Mouse (Mus musculus) limb, embryonic 11.5 days (tissue): Measurements from ENCODE around the gene Ntn1. TPM values are rescaled to one million over a fixed set of nuclear protein-coding genes. Genes with fewer than 3 reads are reported as not detected.

Source experiments
- ATAC-seq: fragments of 200-750 bp; cut with Nextera tagmentation; 2 replicates; pipeline ENCODE4 v1.8.0; 2017; ENCODE audit warnings: low read depth; ENCODE audit not compliant: insufficient number of reproducible peaks, low FRiP score, low TSS enrichment
- DNase-seq: peaks from one replicate; pipeline ENCODE4 v3.0.0-alpha.2; 2015; ENCODE audit warnings: low spot score
- H3K27ac ChIP-seq: fragments of 300-500 bp; sonication (generic); replicated peaks from 2 replicates; pipeline ENCODE4 v1.5.1; 2014; ENCODE audit warnings: low read depth, mild to moderate bottlenecking, low read length
- H3K27me3 ChIP-seq: fragments of 300-500 bp; sonication (generic); 2 replicates; pipeline ENCODE4 v1.6.1; 2014; ENCODE audit warnings: mild to moderate bottlenecking, low read length, mixed read lengths; ENCODE audit not compliant: control insufficient read depth, insufficient read depth
- H3K36me3 ChIP-seq: fragments of 300-500 bp; sonication (generic); 2 replicates; pipeline ENCODE4 v1.6.1; 2014; ENCODE audit warnings: mild to moderate bottlenecking, low read length, moderate library complexity, mixed read lengths; ENCODE audit not compliant: control insufficient read depth, insufficient read depth
- H3K4me1 ChIP-seq: fragments of 300-500 bp; sonication (generic); 2 replicates; pipeline ENCODE4 v1.6.1; 2014; ENCODE audit warnings: low read length, mixed read lengths; ENCODE audit not compliant: control insufficient read depth, insufficient read depth
- H3K4me2 ChIP-seq: fragments of 300-500 bp; sonication (generic); 2 replicates; pipeline ENCODE4 v1.6.1; 2014; ENCODE audit warnings: low read depth, mild to moderate bottlenecking, moderate library complexity; ENCODE audit not compliant: severe bottlenecking
- H3K4me3 ChIP-seq: fragments of 300-500 bp; sonication (generic); 2 replicates; pipeline ENCODE4 v1.5.1; 2014; ENCODE audit warnings: low read depth, low read length
- H3K9ac ChIP-seq: fragments of 300-500 bp; sonication (generic); 2 replicates; pipeline ENCODE4 v1.6.1; 2014; ENCODE audit warnings: mild to moderate bottlenecking, low read length
- H3K9me3 ChIP-seq: fragments of 300-500 bp; sonication (generic); 2 replicates; pipeline ENCODE4 v1.6.1; 2016; ENCODE audit warnings: low read length; ENCODE audit not compliant: control insufficient read depth
- WGBS: fragments of 180-500 bp; shearing (Covaris S2); extraction: QIAGEN DNeasy Blood & Tissue Kit; methylation state at CpG from one replicate; pipeline ENCODE4 v1.1.7; 2014; 5-methylcytosine and 5-hydroxymethylcytosine counted together
- polyA plus RNA-seq: library from polyadenylated mRNA; unstranded; fragments of >200 nt; fragmentation: Nextera tagmentation; extraction: Ambion mirVana; gene quantifications from 2 replicates; pipeline ENCODE4 v1.2.1, GENCODE M21; 2014

Ntn1 gene
- polyA plus RNA-seq, 1 experiment from 2014 or later: 3.3 TPM

DNA sequence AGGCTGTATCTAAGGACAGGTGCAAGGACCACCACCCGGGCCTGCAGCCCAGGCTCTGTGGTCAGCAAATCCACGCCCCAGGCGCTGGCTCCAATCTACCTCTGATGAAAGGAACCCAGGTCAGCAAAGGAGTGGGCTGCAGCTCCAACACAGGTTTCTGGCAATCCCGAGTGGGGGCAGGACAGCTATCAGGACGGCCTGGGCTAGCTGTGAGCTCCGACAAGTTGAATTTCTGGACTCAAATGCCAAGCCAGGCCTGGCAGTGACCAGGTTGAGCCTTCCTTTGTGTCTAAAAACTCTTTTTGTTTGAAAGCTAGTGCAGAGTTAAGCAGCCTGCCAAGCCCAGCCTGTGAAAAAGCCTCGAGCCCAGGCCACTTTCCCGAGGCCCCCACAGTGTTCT lies 43.7 kb downstream of the Ntn1 start:
- Histone ChIP-seq H3K4me3 (no peak overlapping the region), H3K4me2 (no peak overlapping the region), H3K9me3 (no peaks in the 10 kb centered on the region), H3K27me3 (no peaks in the 10 kb centered on the region), H3K36me3 (no peaks in the 10 kb centered on the region), H3K4me1 (no peaks in the 10 kb centered on the region), H3K9ac (no peak overlapping the region), H3K27ac (no peak overlapping the region)
- no peak for DNase-seq
- no peak for ATAC-seq
- WGBS: 79% methylated on average over 8 of the region's 8 CpGs

DNA sequence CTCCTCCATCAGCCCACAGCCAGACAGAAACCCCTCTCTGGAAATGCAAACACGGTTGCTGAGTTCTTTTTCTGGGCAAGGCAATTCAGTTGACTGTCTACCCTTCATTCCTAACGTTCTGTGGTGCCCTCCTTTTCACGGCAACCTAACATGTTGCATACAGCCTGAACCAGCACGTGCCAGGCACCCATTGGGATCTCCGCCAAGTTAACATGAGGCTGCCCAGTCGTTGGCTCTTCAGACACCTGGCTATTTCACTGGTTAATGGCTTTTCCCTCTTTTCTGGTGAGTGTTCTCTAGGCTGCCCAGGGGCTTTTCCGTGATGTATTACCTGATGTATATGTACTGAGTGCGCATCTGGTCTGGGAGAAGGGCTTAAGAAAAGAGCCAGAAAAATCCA lies 45.1 kb downstream of the Ntn1 start:
- Histone ChIP-seq H3K4me2 (no peak overlapping the region), H3K27me3 (no peaks in the 10 kb centered on the region), H3K4me1 (no peaks in the 10 kb centered on the region), H3K27ac (no peak overlapping the region), H3K9ac (no peak overlapping the region), H3K4me3 (no peak overlapping the region), H3K9me3 (no peaks in the 10 kb centered on the region), H3K36me3 (no peaks in the 10 kb centered on the region)
- no peak for DNase-seq
- WGBS: 79% methylated on average over 8 of the region's 8 CpGs
- ATAC-seq: no peak

DNA sequence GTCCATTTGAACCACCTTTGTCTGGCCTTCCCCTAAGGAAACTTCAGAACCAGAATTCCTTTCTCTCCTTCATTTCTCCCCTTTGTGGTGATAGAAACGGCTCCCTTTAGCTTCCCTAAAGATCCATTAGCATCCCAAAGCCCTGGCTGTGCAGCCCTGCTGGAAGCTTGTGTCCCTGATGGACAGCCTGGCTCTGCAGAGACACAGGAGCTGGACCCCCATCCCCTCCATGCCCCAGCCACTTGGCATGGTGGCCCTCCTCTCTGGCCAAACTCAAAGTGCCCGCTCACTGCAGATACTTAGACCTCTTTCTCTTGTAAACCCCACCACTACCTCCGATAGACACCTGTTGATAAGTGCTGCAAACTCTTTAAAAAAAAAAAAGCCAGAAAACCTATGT lies 45.8 kb downstream of the Ntn1 start:
- Histone ChIP-seq H3K36me3 (no peaks in the 10 kb centered on the region), H3K4me3 (no peak overlapping the region), H3K27me3 (no peaks in the 10 kb centered on the region), H3K9ac (no peak overlapping the region), H3K27ac (no peak overlapping the region), H3K4me2 (no peak overlapping the region), H3K4me1 (no peaks in the 10 kb centered on the region), H3K9me3 (no peaks in the 10 kb centered on the region)
- DNase-seq (no peak), ATAC-seq (no peak)
- whole genome bisulfite sequencing: 78% methylated on average over 3 of the region's 3 CpGs

DNA sequence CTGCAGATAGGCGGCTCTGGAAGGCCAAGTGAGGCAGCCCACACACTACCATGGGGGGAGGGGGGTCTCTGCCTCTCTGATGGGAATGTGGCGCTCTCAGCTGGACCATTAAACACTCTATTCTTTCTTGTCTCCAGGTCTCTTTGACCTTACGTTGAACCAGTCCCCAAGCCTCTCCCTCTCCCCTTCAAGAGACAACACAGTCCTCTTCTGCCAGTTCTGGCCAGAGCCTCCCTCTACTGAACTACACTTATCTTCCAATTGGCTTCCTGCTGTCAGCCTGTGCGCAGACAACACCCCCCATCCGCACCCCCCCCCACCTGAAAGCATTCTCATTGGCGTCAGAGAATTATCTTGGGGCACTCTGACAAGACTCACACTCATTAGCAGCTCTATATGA lies 48.4 kb downstream of the Ntn1 start:
- no peak overlapping the region for H3K9ac ChIP-seq
- ATAC-seq (no peak), DNase-seq (no peak)
- WGBS: 77% methylated on average over 6 of the region's 6 CpGs
- H3K27ac ChIP-seq: no peak overlapping the region
- no peak overlapping the region for H3K4me3 ChIP-seq
- no peaks in the 10 kb centered on the region for H3K36me3 ChIP-seq
- H3K9me3 ChIP-seq: no peaks in the 10 kb centered on the region
- H3K4me2 ChIP-seq: no peak overlapping the region
- H3K4me1 ChIP-seq: no peaks in the 10 kb centered on the region
- no peaks in the 10 kb centered on the region for H3K27me3 ChIP-seq

GRCm38 (mm10) chr11:68348851-68349250 lies 51.8 kb downstream of the Ntn1 start:
- ATAC-seq: no peak
- no peak overlapping the region for H3K4me2 ChIP-seq
- H3K36me3 ChIP-seq: no peaks in the 10 kb centered on the region
- no peaks in the 10 kb centered on the region for H3K27me3 ChIP-seq
- no peaks in the 10 kb centered on the region for H3K4me1 ChIP-seq
- H3K4me3 ChIP-seq: no peak overlapping the region
- no peaks in the 10 kb centered on the region for H3K9me3 ChIP-seq
- 92% methylated on average over 12 of the region's 12 CpGs for WGBS
- H3K9ac ChIP-seq: no peak overlapping the region
- DNase-seq: no peak
- H3K27ac ChIP-seq: no peak overlapping the region

DNA sequence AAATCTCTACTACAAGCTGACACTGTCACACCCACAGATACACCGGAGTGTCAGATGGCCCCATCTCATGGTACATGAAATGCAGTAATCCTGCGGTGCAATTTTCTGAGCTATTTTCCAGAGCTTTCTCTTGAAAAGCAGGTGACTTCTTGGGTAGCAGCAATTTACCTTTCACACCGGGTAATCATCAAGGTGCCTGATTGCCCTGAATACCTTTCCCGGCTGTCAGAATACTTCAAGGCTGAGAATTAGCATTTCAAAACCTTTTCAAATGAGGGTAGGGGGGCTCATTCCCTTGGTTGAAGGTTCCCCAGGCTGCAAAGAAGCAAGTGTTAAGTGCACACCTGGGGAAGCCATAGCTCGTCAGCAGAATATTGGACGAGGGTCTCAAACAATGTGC lies 52.5 kb downstream of the Ntn1 start:
- Histone ChIP-seq H3K9ac (no peak overlapping the region), H3K27ac (no peak overlapping the region), H3K9me3 (no peaks in the 10 kb centered on the region), H3K4me3 (no peak overlapping the region), H3K4me1 (no peaks in the 10 kb centered on the region), H3K27me3 (no peaks in the 10 kb centered on the region), H3K36me3 (no peaks in the 10 kb centered on the region), H3K4me2 (no peak overlapping the region)
- 34% methylated on average over 6 of the region's 6 CpGs for WGBS
- no peak for DNase-seq
- ATAC-seq: no peak

GRCm38 (mm10) chr11:68347508-68347907 lies 53.1 kb downstream of the Ntn1 start:
- H3K9me3 ChIP-seq: no peaks in the 10 kb centered on the region
- H3K27me3 ChIP-seq: no peaks in the 10 kb centered on the region
- H3K4me1 ChIP-seq: no peaks in the 10 kb centered on the region
- no peaks in the 10 kb centered on the region for H3K36me3 ChIP-seq
- no peak overlapping the region for H3K4me2 ChIP-seq
- 86% methylated on average over 5 of the region's 5 CpGs for WGBS
- ATAC-seq: no peak
- no peak overlapping the region for H3K9ac ChIP-seq
- H3K27ac ChIP-seq: no peak overlapping the region
- no peak overlapping the region for H3K4me3 ChIP-seq
- DNase-seq: no peak

GRCm38 (mm10) chr11:68346099-68346498 lies 54.5 kb downstream of the Ntn1 start:
- H3K9ac ChIP-seq: no peak overlapping the region
- H3K4me2 ChIP-seq: no peak overlapping the region
- ATAC-seq (no peak), DNase-seq (no peak)
- H3K4me1 ChIP-seq: no peaks in the 10 kb centered on the region
- no peak overlapping the region for H3K27ac ChIP-seq
- no peaks in the 10 kb centered on the region for H3K36me3 ChIP-seq
- H3K4me3 ChIP-seq: no peak overlapping the region
- 95% methylated on average over 5 of the region's 5 CpGs for WGBS
- no peaks in the 10 kb centered on the region for H3K27me3 ChIP-seq
- H3K9me3 ChIP-seq: no peaks in the 10 kb centered on the region

DNA sequence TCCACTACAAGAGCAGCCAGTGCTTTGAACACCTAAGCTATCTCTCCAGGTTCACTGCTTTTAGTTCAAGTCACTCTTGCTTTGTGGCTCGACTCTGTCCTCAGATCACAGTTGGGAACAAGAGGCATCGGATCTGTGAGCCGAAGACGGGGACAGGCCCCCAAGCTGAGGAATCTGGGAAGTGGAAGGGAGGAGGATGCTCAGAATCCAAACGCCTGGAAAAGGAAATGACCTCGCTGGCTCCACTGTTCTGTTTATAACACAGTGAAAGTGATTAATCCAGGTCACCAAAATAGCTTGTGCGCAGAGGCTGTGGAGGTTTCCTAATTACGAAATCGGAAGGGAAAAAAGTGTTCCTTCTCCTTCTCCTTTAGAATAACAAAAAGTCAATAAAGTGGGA lies 56.4 kb downstream of the Ntn1 start:
- H3K9me3 ChIP-seq: no peaks in the 10 kb centered on the region
- no peak for DNase-seq
- no peak overlapping the region for H3K27ac ChIP-seq
- H3K9ac ChIP-seq: no peak overlapping the region
- H3K4me2 ChIP-seq: no peak overlapping the region
- ATAC-seq: no peak
- 65% methylated on average over 9 of the region's 9 CpGs for WGBS
- H3K4me3 ChIP-seq: no peak overlapping the region
- no peaks in the 10 kb centered on the region for H3K4me1 ChIP-seq
- no peaks in the 10 kb centered on the region for H3K27me3 ChIP-seq
- no peaks in the 10 kb centered on the region for H3K36me3 ChIP-seq
